25 mouse cellular contexts compared by ENCODE assay signal in genomic region chr11:47442266-47442665, GRCm38 (mm10).
DNase-seq lines count a peak whose midpoint lies in the region; ATAC-seq and TF ChIP-seq lines count a peak whose summit lies in the region.
"Had no signal": no experiment of that assay in that cellular context is flagged by ENCODE, and none has a peak within 500 bp of the region (broad histone marks: within the 10 kb centered on the region; RNA-seq: fewer than 3 reads in every experiment).

No protein-coding gene starts in this region.

- DNase-seq in heart, adult 18-20 months = peak; percentile 1
- DNase-seq in heart, embryonic 10.5 days (ENCODE audit: low spot score) = no peak
- peak; percentile 60 for DNase-seq in heart, postnatal 0 days (ENCODE audit: low spot score)
- DNase-seq in kidney, postnatal 0 days (ENCODE audit: low spot score) = peak; percentile 11
- no peak for DNase-seq in kidney, postnatal 25 days
- peak; percentile 13 for DNase-seq in brain, adult 2 months (ENCODE audit: low read depth, low spot score)
- no peak for DNase-seq in left cerebral cortex, postnatal 10 days (ENCODE audit: extremely low spot score in 1 of 2, low spot score in 2 of 2)
- DNase-seq: adrenal gland, adult 2 months; adrenal gland, postnatal 14 days; cerebellum, adult 11-12 months; cerebellum, adult 9-10 months; cerebellum, postnatal 36 days; gastrocnemius, postnatal 10 days; gastrocnemius, postnatal 36 days; kidney, adult 18-20 months had no signal

- WGBS in heart, embryonic 10.5 days = 64% methylated on average over 2 of the region's 2 CpGs
- WGBS in heart, postnatal 0 days = 5% methylated on average over 2 of the region's 2 CpGs
- WGBS in heart, embryonic 12.5 days = 43% methylated on average over 2 of the region's 2 CpGs
- 33% methylated on average over 2 of the region's 2 CpGs for WGBS in kidney, postnatal 0 days

- no peaks in the 10 kb centered on the region for H3K4me1 ChIP-seq in heart, embryonic 10.5 days
- H3K4me1 ChIP-seq in heart, postnatal 0 days (ENCODE audit: control insufficient read depth, insufficient read depth) = no peaks in the 10 kb centered on the region
- H3K4me1 ChIP-seq in heart, embryonic 12.5 days (replicated peaks) = no peaks in the 10 kb centered on the region
- H3K4me1 ChIP-seq in kidney, postnatal 0 days (replicated peaks; ENCODE audit: insufficient read depth, low read length) = no peaks in the 10 kb centered on the region
- H3K4me1 ChIP-seq: forebrain, embryonic 10.5 days; forebrain, embryonic 13.5 days; heart, embryonic 13.5 days had no signal

- H3K9ac ChIP-seq in heart, postnatal 0 days (replicated peaks; ENCODE audit: low read depth, low read length) = no peak overlapping the region
- no peak overlapping the region for H3K9ac ChIP-seq in heart, embryonic 12.5 days
- no peak overlapping the region for H3K9ac ChIP-seq in kidney, postnatal 0 days (ENCODE audit: low read depth, low read length)
- H3K9ac ChIP-seq: forebrain, embryonic 13.5 days; heart, embryonic 13.5 days; hindbrain, embryonic 14.5 days had no signal

- H3K36me3 ChIP-seq in heart, embryonic 10.5 days = no peaks in the 10 kb centered on the region
- H3K36me3 ChIP-seq in heart, postnatal 0 days (replicated peaks; ENCODE audit: control insufficient read depth, insufficient read depth, low read length) = no peaks in the 10 kb centered on the region
- no peaks in the 10 kb centered on the region for H3K36me3 ChIP-seq in heart, embryonic 12.5 days
- H3K36me3 ChIP-seq in kidney, postnatal 0 days (ENCODE audit: insufficient read depth, low read length) = no peaks in the 10 kb centered on the region
- H3K36me3 ChIP-seq: forebrain, embryonic 10.5 days; heart, embryonic 13.5 days had no signal

- no peak for TF ChIP-seq CTCF in heart, postnatal 0 days (IDR thresholded peaks at IDR 0.05; ENCODE audit: low read depth)
- no peak for TF ChIP-seq CTCF in kidney, postnatal 0 days (IDR thresholded peaks at IDR 0.05; ENCODE audit: low read depth)

- peak overlapping the region; percentile 13; the same call in 1 of the 2 replicates for H3K4me2 ChIP-seq in heart, postnatal 0 days (ENCODE audit: low read depth, low read length)
- no peak overlapping the region for H3K4me2 ChIP-seq in heart, embryonic 12.5 days
- H3K4me2 ChIP-seq in kidney, postnatal 0 days (ENCODE audit: low read length) = no peak overlapping the region
- H3K4me2 ChIP-seq: forebrain, embryonic 13.5 days; heart, embryonic 13.5 days; hindbrain, embryonic 14.5 days had no signal

- peak; percentile 76 for ATAC-seq in heart, postnatal 0 days (ENCODE audit: insufficient read depth, low read depth)
- no peak for ATAC-seq in heart, embryonic 12.5 days (ENCODE audit: insufficient number of reproducible peaks, low FRiP score)
- no peak for ATAC-seq in kidney, postnatal 0 days (replicated peaks; ENCODE audit: low FRiP score, low read depth)
- ATAC-seq: CD4-positive, CD25-positive, alpha-beta regulatory T cell, adult 4 months; forebrain, embryonic 13.5 days; forebrain, embryonic 16.5 days; hindbrain, postnatal 0 days; inflammation-experienced regulatory T-cells, adult 6 months; intestine, embryonic 16.5 days had no signal

- H3K27ac ChIP-seq in heart, embryonic 10.5 days = no peak overlapping the region
- H3K27ac ChIP-seq in heart, postnatal 0 days (ENCODE audit: low read depth) = peak overlapping the region; percentile 55
- H3K27ac ChIP-seq in heart, embryonic 12.5 days (ENCODE audit: poor library complexity, severe bottlenecking) = no peak overlapping the region
- no peak overlapping the region for H3K27ac ChIP-seq in kidney, postnatal 0 days
- H3K27ac ChIP-seq: forebrain, embryonic 10.5 days; forebrain, embryonic 13.5 days; heart, embryonic 13.5 days; hindbrain, embryonic 14.5 days; hindbrain, postnatal 0 days had no signal

- TF ChIP-seq EP300 in heart, postnatal 0 days (IDR thresholded peaks at IDR 0.05; ENCODE audit: low read depth) = no peak

- H3K4me3 ChIP-seq in heart, embryonic 10.5 days = no peak overlapping the region
- H3K4me3 ChIP-seq in heart, postnatal 0 days (ENCODE audit: low read depth, low read length) = no peak overlapping the region
- no peak overlapping the region for H3K4me3 ChIP-seq in heart, embryonic 12.5 days
- no peak overlapping the region for H3K4me3 ChIP-seq in kidney, postnatal 0 days (replicated peaks; ENCODE audit: low read depth, low read length)
- H3K4me3 ChIP-seq: forebrain, embryonic 10.5 days; forebrain, embryonic 13.5 days; heart, embryonic 13.5 days had no signal

- H3K27me3 ChIP-seq in heart, embryonic 10.5 days (ENCODE audit: insufficient read depth, poor library complexity, severe bottlenecking) = no peaks in the 10 kb centered on the region
- H3K27me3 ChIP-seq in heart, postnatal 0 days (ENCODE audit: control insufficient read depth, insufficient read depth, low read length) = no peaks in the 10 kb centered on the region
- H3K27me3 ChIP-seq in heart, embryonic 12.5 days (replicated peaks) = no peaks in the 10 kb centered on the region
- H3K27me3 ChIP-seq in kidney, postnatal 0 days (ENCODE audit: insufficient read depth, low read length) = no peaks in the 10 kb centered on the region
- H3K27me3 ChIP-seq: forebrain, embryonic 13.5 days; heart, embryonic 13.5 days had no signal

- no peaks in the 10 kb centered on the region for H3K9me3 ChIP-seq in heart, embryonic 10.5 days
- no peaks in the 10 kb centered on the region for H3K9me3 ChIP-seq in heart, postnatal 0 days (replicated peaks; ENCODE audit: control insufficient read depth, low read length)
- no peaks in the 10 kb centered on the region for H3K9me3 ChIP-seq in heart, embryonic 12.5 days (replicated peaks)
- no peaks in the 10 kb centered on the region for H3K9me3 ChIP-seq in kidney, postnatal 0 days (replicated peaks; ENCODE audit: low read length)
- H3K9me3 ChIP-seq: forebrain, embryonic 10.5 days; forebrain, embryonic 13.5 days; heart, embryonic 13.5 days had no signal

- intact Hi-C loops in left cerebral cortex, postnatal 10 days (cut with DNase I) = no loop called here

Comparison
In these comparisons a context has a peak if more than half of its experiments do, and no peak if none do; other contexts are left out.
1. DNase-seq: peak in heart, adult 18-20 months (2 of 2), heart, postnatal 0 days (single experiment), kidney, postnatal 0 days (single experiment) and brain, adult 2 months (single experiment); none in heart, embryonic 10.5 days (single experiment), kidney, postnatal 25 days (0 of 2) and left cerebral cortex, postnatal 10 days (0 of 2).